Mouse (Mus musculus) myocyte (in vitro differentiated cells): ENCODE results near the gene Selenok. TPM values are rescaled to one million over a fixed set of nuclear protein-coding genes. Genes with fewer than 3 reads are reported as not detected.

ENCODE experiments used
- H3K27me3 ChIP-seq: one replicate; pipeline ENCODE4 v1.6.1; 2011; ENCODE audit not compliant: control insufficient read depth, insufficient read depth, insufficient read length
- H3K36me3 ChIP-seq: one replicate; pipeline ENCODE4 v1.6.1; 2011; ENCODE audit not compliant: control insufficient read depth, insufficient read depth
- H3K4me2 ChIP-seq: one replicate; pipeline ENCODE4 v1.6.1; 2011; ENCODE audit warnings: low read depth, control low read depth
- H3K4me3 ChIP-seq: one replicate; pipeline ENCODE4 v1.5.1; 2011; ENCODE audit warnings: mild to moderate bottlenecking, control low read depth, moderate library complexity
- H3K79me2 ChIP-seq: one replicate; pipeline ENCODE4 v1.6.1; 2011; ENCODE audit not compliant: control insufficient read depth, insufficient read depth
- H3ac ChIP-seq: one replicate; pipeline ENCODE4 v1.6.1; 2011; ENCODE audit not compliant: control insufficient read depth, insufficient read length
- CEBPB ChIP-seq: IDR thresholded peaks from 2 replicates; pipeline ENCODE4 v1.6.1; 2011; ENCODE audit warnings: mild to moderate bottlenecking, moderate library complexity; ENCODE audit not compliant: poor library complexity, insufficient read depth, severe bottlenecking
- E2F4 ChIP-seq: IDR thresholded peaks from one replicate; pipeline ENCODE4 v1.6.1; 2011; ENCODE audit warnings: mild to moderate bottlenecking, control low read depth, moderate library complexity; ENCODE audit not compliant: insufficient read depth
- MAX ChIP-seq: IDR thresholded peaks from one replicate; pipeline ENCODE4 v1.6.1; 2011; ENCODE audit warnings: low read depth, mild to moderate bottlenecking, control low read depth
- MYOD1 ChIP-seq, 3 experiments: IDR thresholded peaks; one replicate each; pipeline ENCODE4 v1.6.1; 2011; ENCODE audit warnings: control low read depth in 2 of 3, low read depth in 2 of 3, mild to moderate bottlenecking in 2 of 3, moderate library complexity in 1 of 3; ENCODE audit not compliant: insufficient read length in 2 of 3, control insufficient read depth in 1 of 3
- MYOG ChIP-seq, 3 experiments: IDR thresholded peaks; one replicate each; pipeline ENCODE4 v1.6.1; 2011; ENCODE audit warnings: control low read depth in 2 of 3, low read depth in 2 of 3, mild to moderate bottlenecking in 2 of 3; ENCODE audit not compliant: insufficient read length in 2 of 3, control insufficient read depth in 1 of 3, insufficient read depth in 1 of 3
- POLR2A ChIP-seq: IDR thresholded peaks from one replicate; pipeline ENCODE4 v1.6.1; 2011; ENCODE audit warnings: low read depth, mild to moderate bottlenecking, control low read depth, moderate library complexity; ENCODE audit not compliant: insufficient read length
- POLR2AphosphoS2 ChIP-seq: IDR thresholded peaks from one replicate; pipeline ENCODE4 v1.6.1; 2011; ENCODE audit warnings: low read depth, control low read depth; ENCODE audit not compliant: insufficient read length
- REST ChIP-seq: IDR thresholded peaks from one replicate; pipeline ENCODE4 v1.6.1; 2011; ENCODE audit warnings: mild to moderate bottlenecking, control low read depth, moderate library complexity; ENCODE audit not compliant: insufficient read depth, insufficient read length
- SRF ChIP-seq: IDR thresholded peaks from one replicate; pipeline ENCODE4 v1.6.1; 2011; ENCODE audit warnings: low read depth; ENCODE audit not compliant: control insufficient read depth, insufficient read length
- TCF12 ChIP-seq: IDR thresholded peaks from one replicate; pipeline ENCODE4 v1.6.1; 2011; ENCODE audit warnings: mild to moderate bottlenecking, control low read depth; ENCODE audit not compliant: poor library complexity, insufficient read depth, severe bottlenecking
- TCF3 ChIP-seq: IDR thresholded peaks from one replicate; pipeline ENCODE4 v1.6.1; 2011; ENCODE audit warnings: low read depth, control low read depth; ENCODE audit not compliant: insufficient read length
- USF1 ChIP-seq: IDR thresholded peaks from one replicate; pipeline ENCODE4 v1.6.1; 2011; ENCODE audit warnings: low read depth, mild to moderate bottlenecking, control low read depth, moderate library complexity
- polyA plus RNA-seq: library from polyadenylated mRNA; unstranded; fragments of >200 nt; fragmentation: generic; extraction: Trizol; gene quantifications from one replicate; pipeline ENCODE4 v1.2.1, GENCODE M21; 2012; ENCODE audit warnings: missing spikeins

The Selenok gene
- polyA plus RNA-seq, 1 experiment: 102 TPM

DNA sequence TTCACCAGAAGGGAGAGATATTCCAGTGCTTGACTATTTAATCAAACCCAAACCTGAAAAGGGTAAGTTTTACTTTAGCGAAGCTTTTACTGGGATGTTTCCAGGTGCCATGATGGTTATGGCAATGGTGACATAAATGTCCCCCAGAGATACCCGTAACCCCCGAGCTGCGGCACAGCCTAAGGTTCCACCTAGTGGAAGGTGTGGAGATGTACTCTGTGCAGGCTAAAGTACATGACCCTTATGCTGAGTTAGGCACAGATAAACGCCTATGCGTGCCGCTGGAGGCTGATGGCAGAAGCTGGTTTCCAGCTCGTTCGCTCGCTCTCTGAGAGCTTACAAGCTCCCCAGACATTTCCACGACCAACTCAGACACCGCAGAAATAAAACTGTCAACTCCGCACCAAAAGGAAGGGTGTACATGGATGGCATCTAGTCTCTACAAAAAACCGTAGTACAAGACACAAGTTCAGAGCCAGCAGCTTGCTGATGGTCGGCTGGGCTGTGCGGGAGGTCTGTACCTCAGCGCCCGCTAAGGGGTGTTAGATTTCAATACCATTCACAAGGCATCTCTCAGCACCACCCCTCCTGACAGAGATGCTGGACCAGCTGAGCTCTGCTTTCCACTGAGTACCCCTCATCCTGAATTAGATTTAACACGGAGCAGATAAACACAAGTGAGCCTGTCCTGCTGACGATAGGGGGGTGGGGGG is 28.4 kb upstream of the Selenok start:
- Histone ChIP-seq H3ac (no peak overlapping the region), H3K4me3 (no peak overlapping the region), H3K36me3 (no peaks in the 10 kb centered on the region), H3K27me3 (no peaks in the 10 kb centered on the region), H3K4me2 (no peak overlapping the region), H3K79me2 (no peaks in the 10 kb centered on the region)
- TF ChIP-seq MAX: no peak
- TF ChIP-seq E2F4: no peak
- TF ChIP-seq MYOD1 (IDR thresholded peaks at IDR 0.05; ENCODE audit: control insufficient read depth in 1 of 3, insufficient read length in 2 of 3, low read depth in 2 of 3): no peak
- TF ChIP-seq POLR2AphosphoS2: no peak
- no peak for TF ChIP-seq USF1
- TF ChIP-seq TCF3: no peak
- TF ChIP-seq REST: no peak

DNA sequence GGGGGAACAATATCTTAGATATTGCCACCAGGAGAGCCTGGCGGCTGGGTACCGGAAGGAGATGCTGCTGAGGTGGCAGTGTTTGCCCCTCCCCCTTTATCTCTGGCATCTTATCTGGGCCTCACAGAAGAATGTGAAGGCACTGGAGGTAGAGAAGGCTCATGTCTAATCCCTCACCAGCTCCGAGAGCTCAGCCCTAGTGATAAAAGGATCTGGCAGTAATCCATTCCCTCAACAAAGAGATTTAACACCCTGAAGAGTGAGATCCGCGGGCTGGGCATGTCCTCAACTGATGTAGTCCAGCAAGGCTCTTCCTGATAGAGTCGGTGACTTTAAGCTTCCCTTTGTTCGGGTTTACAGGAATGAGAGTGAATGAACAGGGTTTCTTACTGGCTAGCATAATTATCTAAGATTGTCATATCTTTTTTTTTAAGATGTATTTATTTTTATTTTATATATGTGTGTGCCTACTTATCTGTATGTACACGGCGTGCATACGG is 27.7 kb upstream of the Selenok start:
- Histone ChIP-seq H3ac (no peak overlapping the region), H3K36me3 (no peaks in the 10 kb centered on the region), H3K27me3 (no peaks in the 10 kb centered on the region), H3K4me2 (no peak overlapping the region), H3K4me3 (no peak overlapping the region), H3K79me2 (no peaks in the 10 kb centered on the region)
- TF ChIP-seq TCF12: no peak
- TF ChIP-seq REST: no peak
- no peak for TF ChIP-seq USF1
- TF ChIP-seq E2F4: no peak
- TF ChIP-seq MYOG (IDR thresholded peaks at IDR 0.05; ENCODE audit: control insufficient read depth in 1 of 3, insufficient read depth in 1 of 3, insufficient read length in 2 of 3, low read depth in 2 of 3): no peak
- no peak for TF ChIP-seq SRF
- TF ChIP-seq TCF3: no peak
- no peak for TF ChIP-seq POLR2AphosphoS2
- TF ChIP-seq CEBPB: no peak
- no peak for TF ChIP-seq POLR2A
- no peak for TF ChIP-seq MAX
- no peak for TF ChIP-seq MYOD1 (IDR thresholded peaks at IDR 0.05; ENCODE audit: control insufficient read depth in 1 of 3, insufficient read length in 2 of 3, low read depth in 2 of 3)

DNA sequence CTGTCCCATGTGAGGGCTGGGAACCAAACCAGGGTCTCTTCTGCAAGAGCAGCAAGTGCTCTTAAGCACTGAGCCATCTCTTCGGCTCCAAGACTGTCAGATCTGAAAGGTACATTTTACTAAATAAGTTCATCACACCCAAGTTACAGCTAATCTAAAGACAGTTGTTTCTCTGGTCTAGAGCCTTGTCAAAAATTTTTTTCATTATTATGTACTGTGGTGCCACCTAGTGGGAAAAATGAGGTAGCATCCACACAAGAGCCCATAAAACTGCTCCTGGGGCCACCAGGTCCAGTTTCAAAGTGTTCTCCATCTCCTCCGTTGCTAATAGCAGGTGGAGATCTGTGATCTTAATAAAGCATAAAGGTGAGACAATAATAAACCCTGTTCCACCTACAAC is 27.2 kb upstream of the Selenok start:
- H3K27me3 ChIP-seq: peaks cover 3% of the 10 kb centered on the region
- H3ac ChIP-seq: no peak overlapping the region
- TF ChIP-seq USF1: no peak
- no peak for TF ChIP-seq POLR2AphosphoS2
- no peak for TF ChIP-seq CEBPB
- no peak for TF ChIP-seq REST
- TF ChIP-seq POLR2A: no peak
- TF ChIP-seq MYOG (IDR thresholded peaks at IDR 0.05; ENCODE audit: control insufficient read depth in 1 of 3, insufficient read depth in 1 of 3, insufficient read length in 2 of 3, low read depth in 2 of 3): no peak
- no peak for TF ChIP-seq TCF12
- no peak for TF ChIP-seq E2F4
- TF ChIP-seq TCF3: no peak
- no peak for TF ChIP-seq MAX
- no peak for TF ChIP-seq SRF
- no peak for TF ChIP-seq MYOD1 (IDR thresholded peaks at IDR 0.05; ENCODE audit: control insufficient read depth in 1 of 3, insufficient read length in 2 of 3, low read depth in 2 of 3)
- H3K79me2 ChIP-seq: no peaks in the 10 kb centered on the region
- H3K4me3 ChIP-seq: no peak overlapping the region
- H3K36me3 ChIP-seq: no peaks in the 10 kb centered on the region
- no peak overlapping the region for H3K4me2 ChIP-seq

DNA sequence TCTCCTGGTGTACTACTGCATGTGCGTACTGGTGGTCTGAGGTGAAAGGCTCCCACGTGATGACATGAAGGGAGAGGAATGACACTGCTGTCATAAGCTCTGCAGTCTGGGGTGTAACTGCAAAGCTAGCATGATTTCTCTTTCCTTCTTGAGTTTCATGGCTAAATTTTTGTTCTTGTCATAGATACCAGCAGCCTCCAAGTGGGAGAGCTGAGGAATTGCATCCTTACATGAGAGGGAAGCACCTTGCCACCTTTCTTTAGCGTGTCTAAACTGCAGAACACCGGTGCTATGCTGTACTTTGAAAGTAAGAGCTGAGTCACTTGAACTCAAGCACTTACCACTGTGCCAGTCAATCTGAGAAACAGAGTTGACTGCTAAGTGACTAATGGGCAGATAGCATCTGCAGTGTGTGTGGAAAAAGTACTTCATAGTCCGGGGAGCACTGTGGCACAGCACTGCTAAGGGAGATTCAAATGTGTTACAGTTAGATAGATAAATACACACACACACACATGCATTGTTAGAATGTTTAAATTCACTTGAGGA is 21.3 kb upstream of the Selenok start:
- H3K4me2 ChIP-seq: no peak overlapping the region
- no peaks in the 10 kb centered on the region for H3K36me3 ChIP-seq
- TF ChIP-seq POLR2AphosphoS2 (no peak), REST (no peak), MYOD1 (IDR thresholded peaks at IDR 0.05; ENCODE audit: control insufficient read depth in 1 of 3, insufficient read length in 2 of 3, low read depth in 2 of 3) (no peak), TCF3 (no peak), MAX (no peak), MYOG (IDR thresholded peaks at IDR 0.05; ENCODE audit: control insufficient read depth in 1 of 3, insufficient read depth in 1 of 3, insufficient read length in 2 of 3, low read depth in 2 of 3) (no peak), SRF (no peak), TCF12 (no peak), CEBPB (no peak)
- H3K79me2 ChIP-seq: no peaks in the 10 kb centered on the region
- no peak overlapping the region for H3K4me3 ChIP-seq
- H3ac ChIP-seq: no peak overlapping the region
- peaks cover 3% of the 10 kb centered on the region for H3K27me3 ChIP-seq
